Mouse (Mus musculus) adrenal gland, postnatal 4 days (tissue): ENCODE measurements around the gene Rpl39. TPM values are rescaled to one million over a fixed set of nuclear protein-coding genes. Genes with fewer than 3 reads are reported as not detected.

Source experiments
- DNase-seq, 2 experiments: peaks; one replicate each; pipeline ENCODE4 v3.0.0; 2021 to 2022; ENCODE audit warnings: low spot score in 2 of 2, mixed read lengths in 2 of 2
- total RNA-seq, 2 experiments: library from RNA; stranded (reverse); gene quantifications; 2 replicates each; pipeline ENCODE4 v1.2.3; 2021

The Rpl39 gene
- total RNA-seq, 2 experiments from 2014 or later = 876 to 893 TPM

- peak; percentile 6 to 12 for DNase-seq
These were observed 10.8 kb downstream of the Rpl39 start for GRCm38 (mm10) chrX:37074262-37074892.

- no peak for DNase-seq
These were observed 16.4 kb downstream of the Rpl39 start for GRCm38 (mm10) chrX:37068766-37069165.

DNA sequence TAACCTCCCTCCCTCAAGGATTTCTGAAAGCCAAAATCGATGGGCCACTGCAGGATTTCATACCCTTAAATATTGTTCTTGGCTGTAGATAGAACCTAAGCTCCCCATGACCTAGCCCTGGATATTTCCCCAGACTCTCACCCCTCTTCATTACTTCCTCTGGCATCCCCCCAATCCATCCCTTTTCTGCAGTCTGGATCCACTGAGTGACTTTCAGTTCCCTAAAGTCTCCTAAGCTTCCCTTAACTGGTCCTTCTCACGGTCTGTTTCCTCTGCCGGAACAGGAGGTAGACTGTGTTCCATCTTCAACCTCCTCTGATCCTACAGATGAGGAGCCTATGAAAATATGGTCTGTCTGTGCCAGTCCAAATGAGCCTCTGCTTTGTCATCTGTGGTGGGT is 17.9 kb downstream of the Rpl39 start:
- DNase-seq = no peak

GRCm38 (mm10) chrX:37063902-37064301 is 21.3 kb downstream of the Rpl39 start:
- DNase-seq = no peak

DNA sequence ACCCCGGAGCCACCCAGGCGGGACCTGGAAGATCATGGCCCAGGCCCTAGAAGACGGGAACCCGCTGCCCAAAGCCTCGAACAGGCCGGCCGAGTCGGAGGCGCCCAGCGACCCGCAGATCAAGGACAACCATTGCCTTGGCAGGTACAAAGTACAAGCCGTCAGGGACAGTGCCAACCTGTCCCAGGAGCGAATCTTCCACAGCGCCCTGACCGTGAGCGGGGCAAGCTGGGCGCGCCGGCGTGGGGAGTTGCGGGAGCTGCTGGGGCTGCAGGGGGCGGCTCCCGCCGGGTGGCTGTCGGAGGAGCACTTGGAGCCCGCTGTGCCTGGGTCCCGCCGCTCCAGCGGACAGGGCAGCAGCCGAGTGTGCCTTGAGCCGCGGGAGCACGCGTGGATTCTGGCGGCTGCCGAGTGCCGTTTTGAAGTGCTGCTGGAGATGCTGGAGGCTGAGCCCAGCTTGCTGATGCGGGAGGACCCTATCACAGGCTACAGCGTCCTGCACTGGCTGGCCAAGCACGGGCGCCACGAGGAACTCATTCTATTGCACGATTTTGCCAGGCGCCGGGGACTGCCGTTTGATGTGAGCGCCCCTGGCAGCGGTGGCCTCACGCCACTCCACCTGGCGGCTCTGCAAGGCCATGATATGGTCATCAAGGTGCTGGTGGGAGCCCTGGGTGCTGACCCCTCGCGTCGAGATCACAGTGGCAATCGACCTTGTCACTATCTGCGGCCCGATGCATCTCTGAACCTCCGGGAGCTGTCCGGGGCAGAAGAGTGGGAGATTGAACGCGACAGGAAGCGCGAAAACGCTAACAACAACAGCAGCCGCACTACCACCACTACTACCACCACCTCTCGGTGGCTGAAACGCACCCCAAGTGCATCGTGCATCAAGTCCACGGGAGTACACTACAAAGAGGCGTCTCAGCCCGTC is 36.0 kb downstream of the Rpl39 start:
- no peak for DNase-seq

DNA sequence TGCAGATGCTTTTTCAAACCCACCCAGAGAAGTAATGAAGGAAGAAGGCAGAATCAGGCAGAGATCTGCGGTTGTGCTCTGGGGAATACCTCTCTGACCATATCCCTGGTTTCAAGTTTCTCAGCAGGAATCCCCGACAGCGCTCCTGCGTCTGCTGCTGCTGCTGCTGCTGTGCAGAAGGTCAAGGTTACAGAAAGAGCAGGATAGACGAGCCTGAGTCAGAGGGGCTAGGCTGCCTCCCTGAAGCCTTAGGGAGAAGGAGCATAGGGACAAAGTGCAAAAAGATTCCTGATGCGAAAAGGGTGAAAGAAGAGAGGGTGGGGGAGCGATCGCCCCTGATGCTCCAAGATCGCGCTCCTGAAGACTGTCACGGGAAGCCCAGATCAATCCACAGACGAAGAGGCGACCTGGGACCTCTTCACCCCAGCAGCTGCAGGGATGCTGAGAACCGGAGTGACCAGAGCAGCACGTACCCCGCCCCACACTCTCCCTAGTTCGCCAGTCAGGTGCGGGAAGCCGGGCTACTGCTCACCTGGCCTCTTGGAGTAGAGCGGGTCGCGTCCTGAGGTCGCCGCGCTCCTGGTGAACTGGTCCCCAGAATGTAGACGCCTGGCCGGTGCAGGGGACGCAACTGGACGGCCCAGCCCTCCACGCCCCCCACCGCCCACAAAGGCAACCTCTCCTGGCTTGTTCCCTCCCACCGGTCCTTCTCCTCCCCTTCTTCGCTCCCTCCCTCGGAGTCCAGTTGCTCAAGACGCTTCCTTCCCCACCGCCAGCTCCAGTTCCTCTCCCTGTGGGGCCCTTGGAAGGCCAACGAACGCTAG is 36.9 kb downstream of the Rpl39 start, which contains the start of gene Sowahd:
Gene Sowahd, plus strand, starts transcription at position 780 of the 824 bp plus-strand sequence.
- no peak for DNase-seq

DNA sequence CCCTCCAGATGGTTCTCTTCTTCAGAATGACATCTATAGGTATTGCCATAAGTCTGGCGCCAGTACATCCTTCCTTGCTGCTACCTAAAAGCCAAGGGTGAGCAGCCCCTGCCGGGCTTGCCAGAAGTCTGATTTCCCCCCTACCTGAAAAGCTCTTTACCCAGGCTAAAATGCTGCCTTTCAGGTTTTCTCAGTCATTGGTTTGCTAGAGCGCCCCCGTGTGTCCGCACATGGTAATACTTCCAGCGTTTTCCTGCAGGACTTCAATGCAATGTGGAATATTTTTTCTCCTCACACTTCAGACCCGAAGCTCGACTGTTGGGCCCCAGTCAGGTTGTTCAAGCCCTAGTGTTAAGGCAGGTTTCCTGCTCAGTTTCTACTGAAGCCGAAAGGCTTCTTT is 42.5 kb downstream of the Rpl39 start:
- DNase-seq = no peak

Other genes with a start within 250 kb of the Rpl39 start
- gene Ube2a, start 211.5 kb downstream of the Rpl39 start, total RNA-seq = 10 to 100 TPM; 47.9 to 52.3 TPM
- 10 to 100 TPM; 39.2 to 41.0 TPM for gene C330007P06Rik, start 211.3 kb downstream of the Rpl39 start, total RNA-seq
- 1 to 10 TPM; 7.8 to 8.4 TPM for gene Nkrf, start 182.5 kb downstream of the Rpl39 start, total RNA-seq
- gene Sept6, start 93.6 kb downstream of the Rpl39 start, total RNA-seq = 10 to 100 TPM; 30.8 to 35.1 TPM
- gene Sowahd, start 36.6 kb downstream of the Rpl39 start, total RNA-seq = 1 to 10 TPM in 1 of 2 experiments, under 1 TPM in 1; 0.85 to 1.1 TPM
- 10 to 100 TPM; 26.9 to 27.7 TPM for gene Upf3b, start 24.9 kb upstream of the Rpl39 start, total RNA-seq
- gene Nkap, start 41.4 kb upstream of the Rpl39 start, total RNA-seq = 10 to 100 TPM; 20.7 to 21.0 TPM
- not detected for gene Akap14, start 83.4 kb upstream of the Rpl39 start, total RNA-seq
- gene Ndufa1, start 105.8 kb upstream of the Rpl39 start, total RNA-seq = 100 to 1,000 TPM; 215 to 220 TPM
- gene Rnf113a1, start 105.8 kb upstream of the Rpl39 start, total RNA-seq = 1 to 10 TPM; 4.9 to 5.7 TPM
- not detected for gene Gm9, start 125.6 kb upstream of the Rpl39 start, total RNA-seq
- not detected for gene Rhox1, start 136.9 kb upstream of the Rpl39 start, total RNA-seq
- not detected for gene Rhox2a, start 159.6 kb upstream of the Rpl39 start, total RNA-seq
- gene Rhox3a, start 164.5 kb upstream of the Rpl39 start, total RNA-seq = not detected
- gene Rhox4a, start 179.9 kb upstream of the Rpl39 start, total RNA-seq = not detected